Mouse (Mus musculus): ENCODE measurements around the gene Traf5. TPM values are rescaled to one million over a fixed set of nuclear protein-coding genes. Genes with fewer than 3 reads are reported as not detected.

Traf5 gene
- polyA plus RNA-seq, 1 experiment from 2014 or later = 4.4 TPM

DNA sequence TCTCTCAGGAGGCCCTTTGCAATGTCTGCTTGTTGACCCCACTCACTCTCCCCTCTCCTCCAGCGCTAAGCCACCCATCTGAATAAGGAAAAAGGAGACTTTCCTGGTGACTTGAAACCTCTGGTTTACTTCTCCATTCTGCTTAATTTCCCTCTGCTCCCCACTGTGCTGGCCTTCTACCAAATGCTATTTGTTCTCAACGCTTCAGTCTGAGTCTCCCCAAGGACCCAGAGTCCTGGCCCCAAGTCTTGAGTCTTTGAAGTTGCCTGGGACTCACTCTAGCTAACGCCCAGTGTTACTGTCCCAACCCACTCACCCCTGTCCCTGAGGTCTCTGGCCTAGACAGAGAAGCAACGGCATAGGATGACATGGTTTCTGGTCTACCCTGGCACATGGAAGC lies 4.3 kb downstream of the Traf5 start:
- Histone ChIP-seq H3K4me1 (replicated peaks; ENCODE audit: control insufficient read depth, insufficient read depth, low read length) (peaks cover 3% of the 10 kb centered on the region; the same call in 1 of the 2 replicates), H3K4me2 (ENCODE audit: low read depth, low read length, severe bottlenecking) (no peak overlapping the region), H3K9ac (ENCODE audit: low read length) (no peak overlapping the region), H3K27me3 (ENCODE audit: control insufficient read depth, insufficient read depth, low read length) (peaks cover 7% of the 10 kb centered on the region; the same call in 1 of the 2 replicates), H3K9me3 (ENCODE audit: control insufficient read depth, low read length) (no peaks in the 10 kb centered on the region), H3K27ac (ENCODE audit: low read depth, low read length) (no peak overlapping the region), H3K36me3 (ENCODE audit: control insufficient read depth, insufficient read depth, low read length) (no peaks in the 10 kb centered on the region), H3K4me3 (ENCODE audit: low read depth, low read length) (no peak overlapping the region)
- no peak for DNase-seq (ENCODE audit: low spot score)
- ATAC-seq (replicated peaks; ENCODE audit: low FRiP score) = no peak
- WGBS = 83% methylated on average over 4 of the region's 4 CpGs

GRCm38 (mm10) chr1:192087098-192087497 lies 5.3 kb downstream of the Traf5 start:
- Histone ChIP-seq H3K9me3 (ENCODE audit: control insufficient read depth, low read length) (no peaks in the 10 kb centered on the region), H3K36me3 (ENCODE audit: control insufficient read depth, insufficient read depth, low read length) (no peaks in the 10 kb centered on the region), H3K4me3 (ENCODE audit: low read depth, low read length) (no peak overlapping the region), H3K27me3 (ENCODE audit: control insufficient read depth, insufficient read depth, low read length) (peaks cover 7% of the 10 kb centered on the region; the same call in 1 of the 2 replicates), H3K4me2 (ENCODE audit: low read depth, low read length, severe bottlenecking) (no peak overlapping the region), H3K27ac (ENCODE audit: low read depth, low read length) (no peak overlapping the region), H3K9ac (ENCODE audit: low read length) (no peak overlapping the region), H3K4me1 (replicated peaks; ENCODE audit: control insufficient read depth, insufficient read depth, low read length) (peaks cover 3% of the 10 kb centered on the region; the same call in 1 of the 2 replicates)
- no peak for ATAC-seq (replicated peaks; ENCODE audit: low FRiP score)
- 86% methylated on average over 4 of the region's 4 CpGs for WGBS
- no peak for DNase-seq (ENCODE audit: low spot score)

GRCm38 (mm10) chr1:192086279-192087037 lies 5.9 kb downstream of the Traf5 start:
- Histone ChIP-seq H3K4me2 (ENCODE audit: low read depth, low read length, severe bottlenecking) (no peak overlapping the region), H3K9ac (ENCODE audit: low read length) (no peak overlapping the region), H3K9me3 (ENCODE audit: control insufficient read depth, low read length) (no peaks in the 10 kb centered on the region), H3K27me3 (ENCODE audit: control insufficient read depth, insufficient read depth, low read length) (peaks cover 7% of the 10 kb centered on the region; the same call in 1 of the 2 replicates), H3K27ac (ENCODE audit: low read depth, low read length) (no peak overlapping the region), H3K4me3 (ENCODE audit: low read depth, low read length) (no peak overlapping the region), H3K4me1 (replicated peaks; ENCODE audit: control insufficient read depth, insufficient read depth, low read length) (no peaks in the 10 kb centered on the region), H3K36me3 (ENCODE audit: control insufficient read depth, insufficient read depth, low read length) (no peaks in the 10 kb centered on the region)
- ATAC-seq (replicated peaks; ENCODE audit: low FRiP score) (no peak), DNase-seq (ENCODE audit: low spot score) (no peak)
- 91% methylated on average over 12 of the region's 12 CpGs for WGBS

DNA sequence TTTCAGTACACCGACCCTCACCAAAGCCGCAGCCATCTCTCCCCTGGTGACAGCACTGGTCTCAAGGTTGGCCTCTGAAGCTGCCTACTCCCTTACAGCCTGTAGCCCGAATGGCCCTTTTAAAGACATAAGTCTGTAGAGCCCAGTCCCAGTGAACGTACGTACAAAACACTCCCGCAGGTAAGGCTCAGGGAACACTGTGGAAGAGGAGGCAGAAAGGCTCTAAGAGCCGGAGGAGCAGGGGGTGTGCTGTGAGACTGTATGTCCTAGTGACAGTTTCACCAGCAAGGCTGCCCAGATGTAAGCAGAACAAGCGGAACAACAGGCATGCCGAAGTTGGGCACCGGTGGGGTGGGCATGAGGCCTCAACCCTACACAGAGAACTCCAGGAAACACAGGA lies 7.1 kb downstream of the Traf5 start:
- H3K4me3 ChIP-seq (ENCODE audit: low read depth, low read length) = no peak overlapping the region
- DNase-seq (ENCODE audit: low spot score) (no peak), ATAC-seq (replicated peaks; ENCODE audit: low FRiP score) (no peak)
- no peaks in the 10 kb centered on the region for H3K36me3 ChIP-seq (ENCODE audit: control insufficient read depth, insufficient read depth, low read length)
- 92% methylated on average over 10 of the region's 10 CpGs for whole genome bisulfite sequencing
- no peak overlapping the region for H3K27ac ChIP-seq (ENCODE audit: low read depth, low read length)
- H3K9ac ChIP-seq (ENCODE audit: low read length) = no peak overlapping the region
- no peak overlapping the region for H3K4me2 ChIP-seq (ENCODE audit: low read depth, low read length, severe bottlenecking)
- H3K9me3 ChIP-seq (ENCODE audit: control insufficient read depth, low read length) = no peaks in the 10 kb centered on the region
- no peaks in the 10 kb centered on the region for H3K27me3 ChIP-seq (ENCODE audit: control insufficient read depth, insufficient read depth, low read length)
- no peaks in the 10 kb centered on the region for H3K4me1 ChIP-seq (replicated peaks; ENCODE audit: control insufficient read depth, insufficient read depth, low read length)

- Histone ChIP-seq H3K9ac (ENCODE audit: low read length) (no peak overlapping the region), H3K4me2 (ENCODE audit: low read depth, low read length, severe bottlenecking) (no peak overlapping the region), H3K9me3 (ENCODE audit: control insufficient read depth, low read length) (no peaks in the 10 kb centered on the region), H3K27me3 (ENCODE audit: control insufficient read depth, insufficient read depth, low read length) (no peaks in the 10 kb centered on the region), H3K27ac (ENCODE audit: low read depth, low read length) (no peak overlapping the region), H3K4me1 (replicated peaks; ENCODE audit: control insufficient read depth, insufficient read depth, low read length) (no peaks in the 10 kb centered on the region), H3K4me3 (ENCODE audit: low read depth, low read length) (no peak overlapping the region), H3K36me3 (ENCODE audit: control insufficient read depth, insufficient read depth, low read length) (no peaks in the 10 kb centered on the region)
- no peak for DNase-seq (ENCODE audit: low spot score)
- ATAC-seq (replicated peaks; ENCODE audit: low FRiP score) = no peak
- WGBS = 93% methylated on average over 1 of the region's 1 CpGs
Observed at GRCm38 (mm10) chr1:192082646-192083045, 9.7 kb downstream of the Traf5 start.

DNA sequence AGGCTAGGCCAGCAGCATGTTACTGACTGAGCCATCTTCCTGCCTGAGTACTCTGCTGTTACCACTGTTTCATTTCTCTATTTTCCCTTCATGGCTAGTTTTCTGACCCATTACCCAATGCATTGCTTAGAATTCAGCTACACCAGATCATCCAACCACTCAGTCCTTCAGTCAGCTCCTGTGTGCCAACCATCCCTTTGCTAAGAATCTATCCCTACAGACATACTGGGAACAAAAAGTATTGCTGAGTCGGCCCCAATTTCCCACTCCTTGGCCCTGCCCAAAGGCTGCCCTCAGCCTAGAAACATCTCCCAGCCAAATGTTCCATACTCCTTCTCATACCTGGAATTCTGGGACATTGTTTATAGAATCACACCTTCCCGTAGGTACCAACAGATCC lies 11.2 kb downstream of the Traf5 start:
- H3K4me2 ChIP-seq (ENCODE audit: low read depth, low read length, severe bottlenecking) = no peak overlapping the region
- no peaks in the 10 kb centered on the region for H3K9me3 ChIP-seq (ENCODE audit: control insufficient read depth, low read length)
- no peaks in the 10 kb centered on the region for H3K4me1 ChIP-seq (replicated peaks; ENCODE audit: control insufficient read depth, insufficient read depth, low read length)
- H3K27ac ChIP-seq (ENCODE audit: low read depth, low read length) = no peak overlapping the region
- H3K9ac ChIP-seq (ENCODE audit: low read length) = no peak overlapping the region
- H3K36me3 ChIP-seq (ENCODE audit: control insufficient read depth, insufficient read depth, low read length) = no peaks in the 10 kb centered on the region
- 87% methylated on average over 2 of the region's 2 CpGs for WGBS
- no peak overlapping the region for H3K4me3 ChIP-seq (ENCODE audit: low read depth, low read length)
- ATAC-seq (replicated peaks; ENCODE audit: low FRiP score) = no peak
- H3K27me3 ChIP-seq (ENCODE audit: control insufficient read depth, insufficient read depth, low read length) = no peaks in the 10 kb centered on the region
- DNase-seq (ENCODE audit: low spot score) = no peak

DNA sequence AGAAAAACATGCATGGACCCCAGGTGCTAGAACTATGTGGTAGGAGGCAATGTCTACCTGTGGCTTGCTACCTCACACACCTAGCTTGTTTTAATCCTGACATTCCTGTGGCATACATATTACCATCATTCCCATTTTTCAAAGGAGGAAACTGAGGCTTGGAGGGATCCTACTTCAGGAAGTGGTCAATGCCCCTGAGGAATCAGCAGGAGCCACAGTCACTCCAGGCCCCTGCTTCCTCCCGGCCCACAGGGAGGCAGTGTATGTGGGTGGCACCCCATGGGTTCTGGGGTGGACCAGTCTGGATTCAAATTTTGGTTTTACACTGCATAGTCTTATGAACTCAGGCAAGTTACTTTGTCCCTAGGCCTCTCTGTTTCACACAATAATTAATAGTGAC lies 13.2 kb downstream of the Traf5 start:
- H3K9me3 ChIP-seq (ENCODE audit: control insufficient read depth, low read length) = no peaks in the 10 kb centered on the region
- ATAC-seq (replicated peaks; ENCODE audit: low FRiP score) (no peak), DNase-seq (ENCODE audit: low spot score) (no peak)
- H3K9ac ChIP-seq (ENCODE audit: low read length) = no peak overlapping the region
- H3K27me3 ChIP-seq (ENCODE audit: control insufficient read depth, insufficient read depth, low read length) = no peaks in the 10 kb centered on the region
- no peak overlapping the region for H3K27ac ChIP-seq (ENCODE audit: low read depth, low read length)
- H3K4me2 ChIP-seq (ENCODE audit: low read depth, low read length, severe bottlenecking) = no peak overlapping the region
- no peaks in the 10 kb centered on the region for H3K36me3 ChIP-seq (ENCODE audit: control insufficient read depth, insufficient read depth, low read length)
- H3K4me1 ChIP-seq (replicated peaks; ENCODE audit: control insufficient read depth, insufficient read depth, low read length) = no peaks in the 10 kb centered on the region
- no peak overlapping the region for H3K4me3 ChIP-seq (ENCODE audit: low read depth, low read length)
- WGBS = 96% methylated on average over 1 of the region's 1 CpGs

- Histone ChIP-seq H3K9ac (ENCODE audit: low read length) (no peak overlapping the region), H3K4me3 (ENCODE audit: low read depth, low read length) (no peak overlapping the region), H3K27me3 (ENCODE audit: control insufficient read depth, insufficient read depth, low read length) (no peaks in the 10 kb centered on the region), H3K4me2 (ENCODE audit: low read depth, low read length, severe bottlenecking) (no peak overlapping the region), H3K4me1 (replicated peaks; ENCODE audit: control insufficient read depth, insufficient read depth, low read length) (no peaks in the 10 kb centered on the region), H3K27ac (ENCODE audit: low read depth, low read length) (no peak overlapping the region), H3K36me3 (ENCODE audit: control insufficient read depth, insufficient read depth, low read length) (no peaks in the 10 kb centered on the region), H3K9me3 (ENCODE audit: control insufficient read depth, low read length) (no peaks in the 10 kb centered on the region)
- no peak for DNase-seq (ENCODE audit: low spot score)
- 63% methylated on average over 3 of the region's 3 CpGs for WGBS
- no peak for ATAC-seq (replicated peaks; ENCODE audit: low FRiP score)
Observed at GRCm38 (mm10) chr1:192078406-192078805, 14.0 kb downstream of the Traf5 start.

All from forebrain, embryonic 11.5 days (tissue).